Mouse (Mus musculus) intestine, postnatal 0 days (tissue): ENCODE measurements around the gene Adipor2. TPM values are rescaled to one million over a fixed set of nuclear protein-coding genes. Genes with fewer than 3 reads are reported as not detected.
A peak's percentile ranks its signal among the peaks of the same experiment; 100 is the strongest.

Experiments
- ATAC-seq: fragments of 200-750 bp; cut with Nextera tagmentation; 2 replicates; pipeline ENCODE4 v1.8.0; 2017; ENCODE audit warnings: mild to moderate bottlenecking, moderate TSS enrichment, moderate library complexity
- H3K27ac ChIP-seq: fragments of 300-500 bp; sonication (generic); 2 replicates; pipeline ENCODE4 v1.5.1; 2014; ENCODE audit warnings: mild to moderate bottlenecking, low read depth, low read length, moderate library complexity
- H3K27me3 ChIP-seq: fragments of 300-500 bp; sonication (generic); replicated peaks from 2 replicates; pipeline ENCODE4 v1.6.1; 2014; ENCODE audit warnings: low read length, mixed read lengths; ENCODE audit not compliant: control insufficient read depth, insufficient read depth
- H3K36me3 ChIP-seq: fragments of 300-500 bp; sonication (generic); 2 replicates; pipeline ENCODE4 v1.6.1; 2014; ENCODE audit warnings: mild to moderate bottlenecking, moderate library complexity; ENCODE audit not compliant: control insufficient read depth, insufficient read depth
- H3K4me1 ChIP-seq: fragments of 300-500 bp; sonication (generic); replicated peaks from 2 replicates; pipeline ENCODE4 v1.6.1; 2014; ENCODE audit warnings: antibody characterized with exemption, low read length, mixed read lengths; ENCODE audit not compliant: control insufficient read depth, insufficient read depth
- H3K4me2 ChIP-seq: fragments of 300-500 bp; sonication (generic); replicated peaks from 2 replicates; pipeline ENCODE4 v1.6.1; 2014; ENCODE audit warnings: low read depth, mild to moderate bottlenecking, moderate library complexity
- H3K4me3 ChIP-seq: fragments of 300-500 bp; sonication (generic); 2 replicates; pipeline ENCODE4 v1.5.1; 2014; ENCODE audit warnings: low read depth, low read length
- H3K9ac ChIP-seq: fragments of 300-500 bp; sonication (generic); 2 replicates; pipeline ENCODE4 v1.6.1; 2014; ENCODE audit warnings: mild to moderate bottlenecking, low read depth, low read length
- H3K9me3 ChIP-seq: fragments of 300-500 bp; sonication (generic); 2 replicates; pipeline ENCODE4 v1.6.1; 2016; ENCODE audit warnings: mixed run types; ENCODE audit not compliant: control insufficient read depth
- CTCF ChIP-seq: sonication (generic); IDR thresholded peaks from 2 replicates; pipeline ENCODE4 v1.5.1; 2016; ENCODE audit warnings: low read depth, mild to moderate bottlenecking, control low read depth, antibody characterized with exemption, moderate library complexity
- WGBS: fragments of 180-500 bp; shearing (Covaris S2); extraction: QIAGEN DNeasy Blood & Tissue Kit; methylation state at CpG from one replicate; pipeline ENCODE4 v1.1.7; 2014; 5-methylcytosine and 5-hydroxymethylcytosine counted together
- polyA plus RNA-seq: library from polyadenylated mRNA; unstranded; fragments of >200 nt; fragmentation: Nextera tagmentation; extraction: Ambion mirVana; gene quantifications from 2 replicates; pipeline ENCODE4 v1.2.1, GENCODE M21; 2015

Gene Adipor2
- polyA plus RNA-seq, 1 experiment from 2014 or later = 106 TPM

DNA sequence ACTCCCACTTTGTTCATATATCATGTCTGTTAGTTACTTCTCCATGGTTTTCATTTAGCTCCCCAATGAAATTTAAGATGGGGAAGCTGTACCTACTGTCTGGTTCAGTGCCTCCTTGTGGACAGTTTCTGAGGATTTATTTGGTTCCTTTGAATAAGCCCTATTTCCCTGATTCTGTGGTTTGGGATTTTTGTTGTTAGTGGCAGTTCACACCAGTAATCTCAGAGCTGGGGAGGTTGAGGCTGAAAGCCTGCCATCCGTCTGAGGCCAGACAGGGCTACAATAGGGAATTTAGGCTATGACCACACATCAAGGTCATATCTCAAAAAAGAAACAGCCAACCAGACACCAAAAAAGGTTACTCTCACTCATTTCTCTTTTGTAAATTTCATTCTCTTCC, 38.9 kb downstream of the Adipor2 start:
- no peaks in the 10 kb centered on the region for H3K27me3 ChIP-seq
- no peak for ATAC-seq

DNA sequence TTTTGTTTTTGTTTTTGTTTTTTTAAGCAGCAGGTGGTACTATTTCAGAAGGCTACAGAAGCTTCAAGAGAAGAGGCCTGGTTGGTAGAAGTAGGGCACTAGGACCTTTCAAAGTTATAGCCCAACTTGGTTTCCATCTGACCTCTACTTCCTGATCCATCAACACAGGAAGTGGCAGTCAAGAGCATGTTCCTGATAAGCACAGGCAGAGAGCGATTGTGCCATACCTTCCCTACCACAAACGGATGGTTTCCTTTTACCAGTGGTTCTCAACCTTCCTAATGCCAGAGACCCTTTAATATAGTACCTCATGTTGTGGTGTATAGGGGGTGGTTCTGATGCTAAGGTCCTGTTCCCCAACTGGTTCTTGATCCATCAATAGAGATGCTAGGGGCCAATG, 39.9 kb downstream of the Adipor2 start:
- no peak overlapping the region for H3K4me2 ChIP-seq
- H3K36me3 ChIP-seq = 0 out of 2 replicates have a peak, but pooled peaks cover 5% of the 10 kb centered on the region
- no peak overlapping the region for H3K9ac ChIP-seq
- H3K4me3 ChIP-seq = no peak overlapping the region
- 12% methylated on average over 2 of the region's 2 CpGs for WGBS
- no peaks in the 10 kb centered on the region for H3K9me3 ChIP-seq
- H3K4me1 ChIP-seq = peaks cover 8% of the 10 kb centered on the region; the same call in 1 of the 2 replicates
- H3K27ac ChIP-seq = no peak overlapping the region
- H3K27me3 ChIP-seq = no peaks in the 10 kb centered on the region
- ATAC-seq = peak; percentile 63
- TF ChIP-seq CTCF = no peak

More for the DNA sequence above, 38.9 kb downstream of the Adipor2 start:
- Histone ChIP-seq H3K4me2 (no peak overlapping the region), H3K27ac (no peak overlapping the region), H3K4me1 (peaks cover 3% of the 10 kb centered on the region; the same call in 1 of the 2 replicates), H3K4me3 (no peak overlapping the region), H3K9me3 (no peaks in the 10 kb centered on the region), H3K36me3 (0 out of 2 replicates have a peak, but pooled peaks cover 5% of the 10 kb centered on the region), H3K9ac (no peak overlapping the region)
- 82% methylated on average over 1 of the region's 1 CpGs for WGBS
- TF ChIP-seq CTCF = 0 out of 2 replicates have a peak, but pooled peaks have one; percentile 20

DNA sequence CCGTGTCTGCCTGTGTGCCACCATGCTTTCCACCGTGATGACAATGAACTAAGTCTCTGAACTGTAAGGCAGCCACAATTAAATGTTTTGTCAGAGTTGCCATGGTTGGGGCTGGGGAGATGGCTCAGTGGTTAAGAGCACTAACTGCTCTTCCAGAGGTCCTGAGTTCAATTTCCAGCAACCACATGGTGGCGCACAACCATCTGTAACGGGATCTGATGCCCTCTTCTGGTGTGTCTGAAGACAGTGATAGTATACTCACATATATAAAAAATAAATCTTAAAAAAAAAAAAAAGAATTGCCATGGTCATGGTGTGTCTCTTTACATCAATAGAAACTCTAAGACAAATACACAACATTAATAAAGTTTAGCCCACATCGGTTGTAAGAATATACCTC, 42.5 kb downstream of the Adipor2 start:
- ATAC-seq = no peak
- WGBS = 78% methylated on average over 5 of the region's 5 CpGs
- no peak overlapping the region for H3K9ac ChIP-seq
- H3K4me1 ChIP-seq = peaks cover 8% of the 10 kb centered on the region; the same call in 1 of the 2 replicates
- no peak overlapping the region for H3K4me3 ChIP-seq
- no peak overlapping the region for H3K4me2 ChIP-seq
- H3K36me3 ChIP-seq = 0 out of 2 replicates have a peak, but pooled peaks cover 5% of the 10 kb centered on the region
- peak; percentile 44 for TF ChIP-seq CTCF
- H3K27me3 ChIP-seq = no peaks in the 10 kb centered on the region
- H3K27ac ChIP-seq = no peak overlapping the region
- no peaks in the 10 kb centered on the region for H3K9me3 ChIP-seq

DNA sequence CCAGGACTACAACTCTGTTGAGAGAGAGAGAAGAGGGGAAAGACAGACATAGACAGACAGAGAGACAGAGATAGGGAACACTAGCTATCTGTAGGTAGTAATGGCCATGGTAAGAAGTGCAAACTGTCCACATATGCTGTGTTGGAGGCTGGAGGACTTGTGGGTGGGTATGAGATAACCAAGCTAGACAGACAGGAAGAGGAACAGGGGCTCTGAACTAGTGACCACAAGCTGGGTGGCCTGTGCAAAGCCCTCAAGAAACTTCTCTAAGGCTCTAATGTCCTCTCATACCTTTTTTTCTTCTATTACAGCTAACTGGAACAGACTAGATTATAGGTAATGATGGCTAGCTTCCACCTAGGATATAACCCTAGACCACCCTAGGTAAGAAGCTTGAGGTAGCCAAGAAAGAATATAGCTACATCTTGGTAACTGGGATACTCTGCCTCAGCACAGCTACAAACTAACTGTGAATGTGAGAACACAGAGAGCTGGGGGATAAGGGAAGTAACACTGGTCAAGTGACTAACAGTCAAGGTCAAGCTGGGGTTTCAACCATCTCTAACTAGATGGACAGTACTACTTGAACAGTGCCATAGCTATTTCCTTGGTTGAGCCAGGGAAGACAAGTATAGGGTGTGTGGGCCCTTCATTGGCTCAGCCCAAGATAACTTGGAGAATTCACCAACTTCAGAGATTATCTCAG, 44.4 kb downstream of the Adipor2 start:
- H3K27ac ChIP-seq = no peak overlapping the region
- no peak for ATAC-seq

DNA sequence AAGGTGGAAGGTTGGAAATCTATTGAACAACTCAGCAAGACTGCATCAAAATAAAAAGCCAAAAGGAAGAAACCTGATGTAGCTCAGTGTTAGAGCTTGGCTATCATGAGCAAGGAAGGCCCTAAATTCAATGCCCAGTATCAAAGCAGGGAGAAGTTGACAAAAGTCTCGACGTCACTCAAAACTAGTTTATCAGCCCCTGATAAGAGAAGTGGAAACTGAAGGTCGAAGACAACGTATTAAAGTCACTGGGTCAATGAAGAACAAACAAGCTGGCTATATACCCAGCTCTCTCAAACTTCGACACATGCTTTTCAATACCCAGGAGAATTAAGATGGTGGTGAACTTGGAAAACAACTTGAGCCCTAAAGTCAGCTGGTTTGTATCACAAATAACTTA, 45.3 kb downstream of the Adipor2 start:
- no peak for TF ChIP-seq CTCF
- no peaks in the 10 kb centered on the region for H3K9me3 ChIP-seq
- ATAC-seq = no peak
- H3K36me3 ChIP-seq = peaks cover 9% of the 10 kb centered on the region
- no peak overlapping the region for H3K4me3 ChIP-seq
- H3K27me3 ChIP-seq = no peaks in the 10 kb centered on the region
- no peak overlapping the region for H3K9ac ChIP-seq
- no peak overlapping the region for H3K27ac ChIP-seq
- 35% methylated on average over 5 of the region's 5 CpGs for WGBS
- no peak overlapping the region for H3K4me2 ChIP-seq
- H3K4me1 ChIP-seq = 0 out of 2 replicates have a peak, but pooled peaks cover 8% of the 10 kb centered on the region

More for the DNA sequence above, 44.4 kb downstream of the Adipor2 start:
- Histone ChIP-seq H3K4me2 (no peak overlapping the region), H3K4me3 (no peak overlapping the region), H3K36me3 (peaks cover 8% of the 10 kb centered on the region), H3K9ac (no peak overlapping the region), H3K27me3 (no peaks in the 10 kb centered on the region), H3K4me1 (0 out of 2 replicates have a peak, but pooled peaks cover 8% of the 10 kb centered on the region), H3K9me3 (no peaks in the 10 kb centered on the region)
- TF ChIP-seq CTCF = no peak

DNA sequence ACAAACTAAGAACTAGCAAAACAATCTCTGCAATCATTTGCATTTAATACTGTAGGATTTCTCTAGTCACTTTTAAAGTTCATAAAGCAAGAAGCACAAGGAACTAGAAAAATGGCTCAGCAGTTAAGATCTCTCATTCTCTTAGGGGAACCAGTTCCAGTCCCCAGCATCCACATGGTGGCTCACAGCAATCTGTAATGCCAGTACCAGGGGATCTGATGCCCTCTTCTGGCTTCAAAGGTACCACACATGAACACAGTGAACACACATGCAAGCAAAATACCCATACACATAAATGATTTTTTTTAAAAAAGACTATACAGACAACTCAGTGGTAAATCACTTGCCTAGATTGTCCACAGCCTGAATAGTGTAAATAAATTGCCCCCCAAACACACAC, 45.9 kb downstream of the Adipor2 start:
- Histone ChIP-seq H3K9ac (no peak overlapping the region), H3K9me3 (no peaks in the 10 kb centered on the region), H3K4me3 (no peak overlapping the region), H3K4me2 (no peak overlapping the region), H3K27ac (no peak overlapping the region), H3K27me3 (no peaks in the 10 kb centered on the region), H3K36me3 (peaks cover 9% of the 10 kb centered on the region), H3K4me1 (0 out of 2 replicates have a peak, but pooled peaks cover 8% of the 10 kb centered on the region)
- no peak for ATAC-seq
- TF ChIP-seq CTCF = peak; percentile 55
